Mouse (Mus musculus) A20 (cell line): ENCODE data around the gene Glycam1.

Source experiments
- DNase-seq: peaks from one replicate; pipeline ENCODE4 v3.0.0-alpha.2; 2011; ENCODE audit warnings: low read depth, low spot score

Gene Glycam1

GRCm38 (mm10) chr15:103519386-103520378 lies 45.2 kb downstream of the Glycam1 start:
- DNase-seq = no peak

DNA sequence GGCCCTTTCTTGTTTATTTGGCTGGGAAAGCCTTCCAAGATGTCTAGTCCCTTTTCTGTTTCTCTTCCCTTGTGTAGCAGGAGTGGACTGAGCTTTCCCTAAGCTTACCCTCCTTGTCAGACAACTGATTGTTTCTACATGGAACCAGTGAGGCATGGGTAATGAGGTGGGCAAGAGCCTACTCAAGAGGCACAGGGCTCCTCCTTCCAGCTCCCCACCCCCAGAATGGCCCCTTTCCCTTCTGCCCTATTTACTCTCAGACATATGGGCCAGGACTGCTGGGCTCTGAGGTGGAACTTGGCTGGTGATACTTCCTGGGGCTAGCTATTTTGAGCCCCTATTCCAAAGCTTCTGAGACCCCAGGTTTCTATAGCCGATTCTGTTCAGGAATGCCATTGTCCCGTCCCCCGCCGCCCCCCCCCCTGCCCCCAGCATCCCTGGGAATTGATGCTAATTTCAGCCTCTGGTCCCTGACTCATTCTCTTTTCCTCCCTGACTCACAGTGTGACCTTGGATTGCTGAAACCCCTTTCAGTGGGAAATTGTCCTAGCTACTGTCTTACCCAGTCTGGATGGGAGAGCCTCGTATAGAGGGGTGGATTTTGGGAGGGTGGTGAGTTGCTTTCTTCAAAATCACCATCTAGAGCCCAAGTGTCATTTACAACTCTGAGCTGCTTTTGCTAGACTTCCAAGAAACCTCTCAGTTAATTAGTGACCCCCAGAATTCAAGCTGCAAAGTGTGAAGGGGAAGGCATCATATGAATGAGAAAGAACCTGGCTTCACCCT lies 46.1 kb downstream of the Glycam1 start:
- DNase-seq = no peak

GRCm38 (mm10) chr15:103514914-103515313 lies 50.0 kb downstream of the Glycam1 start:
- no peak for DNase-seq

DNA sequence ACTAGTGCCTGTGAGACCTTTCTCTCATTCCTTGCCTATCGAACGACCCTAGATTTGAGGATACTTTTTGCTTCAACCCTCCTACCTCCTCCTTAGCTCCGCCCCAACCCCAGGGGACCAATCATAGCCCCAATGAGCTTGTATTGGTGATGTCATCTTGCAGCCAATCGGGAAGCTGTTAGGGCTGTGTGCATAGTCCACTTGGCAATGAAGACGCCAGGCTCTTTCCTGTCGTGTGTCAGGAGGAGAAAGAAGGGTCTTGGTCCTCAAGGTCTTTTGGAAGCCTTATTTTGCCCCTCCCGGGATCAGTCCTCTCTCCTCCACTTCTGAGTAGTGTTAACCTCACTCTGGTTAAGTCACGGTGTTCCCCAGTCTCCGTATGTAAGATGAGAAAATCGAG lies 50.8 kb downstream of the Glycam1 start:
- no peak for DNase-seq

GRCm38 (mm10) chr15:103513621-103514031 lies 51.3 kb downstream of the Glycam1 start:
- DNase-seq = no peak
